Mouse (Mus musculus) stomach, postnatal 0 days (tissue): ENCODE results near the gene Hoxa1. TPM values are rescaled to one million over a fixed set of nuclear protein-coding genes. Genes with fewer than 3 reads are reported as not detected.
A peak's percentile ranks its signal among the peaks of the same experiment; 100 is the strongest.

ENCODE experiments used
- ATAC-seq: fragments of 200-750 bp; cut with Nextera tagmentation; 2 replicates; pipeline ENCODE4 v1.8.0; 2017; ENCODE audit not compliant: low FRiP score, low TSS enrichment
- DNase-seq: peaks from one replicate; pipeline ENCODE4 v3.0.0-alpha.2; 2016; ENCODE audit warnings: low spot score
- H3K27ac ChIP-seq: fragments of 300-500 bp; sonication (generic); replicated peaks from 2 replicates; pipeline ENCODE4 v1.5.1; 2014; ENCODE audit warnings: mild to moderate bottlenecking, control low read depth
- H3K27me3 ChIP-seq: fragments of 300-500 bp; sonication (generic); 2 replicates; pipeline ENCODE4 v1.6.1; 2014; ENCODE audit warnings: low read length; ENCODE audit not compliant: control insufficient read depth, insufficient read depth
- H3K36me3 ChIP-seq: fragments of 300-500 bp; sonication (generic); 2 replicates; pipeline ENCODE4 v1.6.1; 2014; ENCODE audit warnings: low read length, mixed read lengths; ENCODE audit not compliant: control insufficient read depth, insufficient read depth
- H3K4me1 ChIP-seq: fragments of 300-500 bp; sonication (generic); replicated peaks from 2 replicates; pipeline ENCODE4 v1.6.1; 2014; ENCODE audit warnings: antibody characterized with exemption; ENCODE audit not compliant: control insufficient read depth, insufficient read depth
- H3K4me2 ChIP-seq: fragments of 300-500 bp; sonication (generic); replicated peaks from 2 replicates; pipeline ENCODE4 v1.6.1; 2014; ENCODE audit warnings: low read depth, mild to moderate bottlenecking, control low read depth, moderate library complexity
- H3K4me3 ChIP-seq: fragments of 300-500 bp; sonication (generic); 2 replicates; pipeline ENCODE4 v1.5.1; 2014; ENCODE audit warnings: low read depth, low read length, control low read depth
- H3K9ac ChIP-seq: fragments of 300-500 bp; sonication (generic); 2 replicates; pipeline ENCODE4 v1.6.1; 2014; ENCODE audit warnings: mild to moderate bottlenecking, low read length, control low read depth, mixed read lengths
- H3K9me3 ChIP-seq: fragments of 300-500 bp; sonication (generic); 2 replicates; pipeline ENCODE4 v1.6.1; 2016; ENCODE audit warnings: low read length; ENCODE audit not compliant: control insufficient read depth
- CTCF ChIP-seq: IDR thresholded peaks from 2 replicates; pipeline ENCODE4 v1.5.1; 2016; ENCODE audit warnings: antibody characterized with exemption, low read depth, mild to moderate bottlenecking, moderate library complexity
- EP300 ChIP-seq: optimal IDR thresholded peaks from 2 replicates; pipeline ENCODE3; 2016; ENCODE audit warnings: antibody characterized with exemption
- WGBS: fragments of 180-500 bp; shearing (Covaris S2); extraction: QIAGEN DNeasy Blood & Tissue Kit; methylation state at CpG from one replicate; pipeline ENCODE4 v1.1.7; 2014; 5-methylcytosine and 5-hydroxymethylcytosine counted together
- polyA plus RNA-seq: library from polyadenylated mRNA; unstranded; fragments of >200 nt; fragmentation: Nextera tagmentation; extraction: Ambion mirVana; gene quantifications from 2 replicates; pipeline ENCODE4 v1.2.1, GENCODE M21; 2015

Hoxa1 gene
- polyA plus RNA-seq, 1 experiment from 2014 or later, result 0.35 TPM

- DNase-seq (peak; percentile 29), ATAC-seq (no peak)
- peak within 1 kb of the TSS; percentile 89 for H3K9ac ChIP-seq
- no peaks in the 10 kb centered on the region for H3K27me3 ChIP-seq
- H3K36me3 ChIP-seq, result no peaks in the 10 kb centered on the region
- H3K4me2 ChIP-seq, result peak within 1 kb of the TSS; percentile 75
- H3K27ac ChIP-seq, result peak within 1 kb of the TSS; percentile 95
- TF ChIP-seq EP300 (no peak), CTCF (no peak)
- H3K4me3 ChIP-seq, result peak within 1 kb of the TSS; percentile 63
- 0 out of 2 replicates have a peak, but pooled peaks cover 1% of the 10 kb centered on the region for H3K4me1 ChIP-seq
- 6% methylated on average over 36 of the region's 36 CpGs for WGBS
- no peaks in the 10 kb centered on the region for H3K9me3 ChIP-seq
Measured at GRCm38 (mm10) chr6:52177061-52177735, 19.1 kb upstream of the Hoxa1 start, which contains the start of gene 5730596B20Rik. TSS of gene 5730596B20Rik (plus strand) at chr6:52177498.

DNA sequence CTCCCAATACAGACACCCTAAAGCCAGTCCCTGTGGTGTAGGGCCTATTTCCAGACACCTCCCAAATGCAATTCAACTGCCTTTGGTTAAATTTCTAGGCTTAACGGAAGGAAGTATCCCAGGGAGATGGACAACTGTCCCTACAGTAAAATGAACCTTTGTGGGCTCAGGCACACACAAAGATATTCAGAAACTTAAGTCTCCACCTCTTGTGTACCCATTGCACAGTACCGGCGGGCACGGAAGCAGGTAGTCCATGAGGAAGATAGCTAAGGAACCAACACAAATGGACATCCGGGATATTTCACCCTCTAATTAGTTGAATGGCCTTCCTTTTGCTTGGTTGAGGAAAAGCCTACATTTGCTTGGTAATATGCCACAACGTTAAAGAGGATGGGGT, 18.3 kb upstream of the Hoxa1 start:
- no peaks in the 10 kb centered on the region for H3K27me3 ChIP-seq
- 0 out of 2 replicates have a peak, but pooled peaks cover 2% of the 10 kb centered on the region for H3K4me1 ChIP-seq
- H3K4me3 ChIP-seq, result peak overlapping the region; percentile 63
- peak overlapping the region; percentile 75 for H3K4me2 ChIP-seq
- H3K9ac ChIP-seq, result peak overlapping the region; percentile 89
- H3K9me3 ChIP-seq, result no peaks in the 10 kb centered on the region
- H3K36me3 ChIP-seq, result no peaks in the 10 kb centered on the region
- ATAC-seq, result no peak
- DNase-seq, result peak; percentile 13
- TF ChIP-seq CTCF (no peak), EP300 (no peak)
- H3K27ac ChIP-seq, result peak overlapping the region; percentile 95
- WGBS, result 8% methylated on average over 6 of the region's 6 CpGs

DNA sequence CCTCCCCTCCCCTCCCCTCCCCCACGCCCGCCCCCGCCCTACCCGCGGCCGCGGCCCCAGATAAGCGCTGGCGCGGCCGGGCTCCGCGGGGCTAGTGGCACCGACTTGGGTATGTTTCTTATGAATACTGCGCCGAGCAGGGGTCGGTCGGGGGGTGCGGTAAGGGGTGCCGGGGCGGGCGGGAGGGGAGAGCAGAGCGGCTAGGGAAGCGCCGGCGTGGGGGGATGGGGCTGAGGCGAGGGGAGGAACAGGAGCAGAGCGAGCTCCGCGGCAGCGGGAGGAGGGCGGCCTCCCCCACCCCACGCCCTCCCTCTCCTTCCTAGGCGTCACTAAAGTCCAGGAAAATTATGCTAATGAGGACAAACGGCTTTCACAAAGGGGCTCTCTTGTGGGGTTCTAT, 17.7 kb upstream of the Hoxa1 start:
- H3K4me3 ChIP-seq, result peak overlapping the region; percentile 63
- H3K36me3 ChIP-seq, result no peaks in the 10 kb centered on the region
- no peaks in the 10 kb centered on the region for H3K27me3 ChIP-seq
- ATAC-seq (peak; percentile 45; the same call in 1 of the 2 replicates), DNase-seq (peak; percentile 45)
- H3K4me1 ChIP-seq, result 0 out of 2 replicates have a peak, but pooled peaks cover 2% of the 10 kb centered on the region
- WGBS, result under 1% methylated on average over 21 of the region's 35 CpGs
- peak overlapping the region; percentile 95 for H3K27ac ChIP-seq
- no peaks in the 10 kb centered on the region for H3K9me3 ChIP-seq
- TF ChIP-seq CTCF (no peak), EP300 (no peak)
- peak overlapping the region; percentile 89 for H3K9ac ChIP-seq
- H3K4me2 ChIP-seq, result peak overlapping the region; percentile 75

GRCm38 (mm10) chr6:52174968-52175751, 17.0 kb upstream of the Hoxa1 start:
- Histone ChIP-seq H3K4me2 (peak overlapping the region; percentile 75), H3K27me3 (no peaks in the 10 kb centered on the region), H3K36me3 (no peaks in the 10 kb centered on the region), H3K4me1 (0 out of 2 replicates have a peak, but pooled peaks cover 2% of the 10 kb centered on the region), H3K9me3 (no peaks in the 10 kb centered on the region), H3K9ac (peak overlapping the region; percentile 89), H3K4me3 (peak overlapping the region; percentile 63), H3K27ac (peak overlapping the region; percentile 95)
- 3% methylated on average over 41 of the region's 41 CpGs for WGBS
- DNase-seq (peak; percentile 44), ATAC-seq (peak; percentile 19; the same call in 1 of the 2 replicates)
- TF ChIP-seq CTCF (no peak), EP300 (no peak)

GRCm38 (mm10) chr6:52173648-52174047, 15.5 kb upstream of the Hoxa1 start:
- peaks cover 4% of the 10 kb centered on the region; the same call in 1 of the 2 replicates for H3K4me1 ChIP-seq
- peak; percentile 12 for DNase-seq

More at GRCm38 (mm10) chr6:52173648-52174047, 15.5 kb upstream of the Hoxa1 start:
- Histone ChIP-seq H3K27ac (peak overlapping the region; percentile 95), H3K9ac (peak overlapping the region; percentile 38; the same call in 1 of the 2 replicates), H3K27me3 (no peaks in the 10 kb centered on the region), H3K4me2 (peak overlapping the region; percentile 65), H3K4me3 (peak overlapping the region; percentile 38), H3K36me3 (0 out of 2 replicates have a peak, but pooled peaks cover 1% of the 10 kb centered on the region), H3K9me3 (no peaks in the 10 kb centered on the region)
- ATAC-seq, result no peak
- no peak for TF ChIP-seq CTCF
- no peak for TF ChIP-seq EP300
- 8% methylated on average over 4 of the region's 4 CpGs for WGBS
